Mouse (Mus musculus): ENCODE results near the gene Gm5142. TPM values are rescaled to one million over a fixed set of nuclear protein-coding genes. Genes with fewer than 3 reads are reported as not detected.
A peak's percentile ranks its signal among the peaks of the same experiment; 100 is the strongest.

Gm5142 gene
- total RNA-seq (2015; ENCODE audit: low replicate concordance) (not detected in 2 replicates), total RNA-seq (2017; ENCODE audit: low replicate concordance) (not detected in 2 replicates)

- ATAC-seq (replicated peaks; ENCODE audit: low FRiP score, poor library complexity, severe bottlenecking): no peak
Observed at GRCm38 (mm10) chr14:59178649-59179048, at the start of gene Gm5142. Gene Gm5142, minus strand, starts transcription at chr14:59178749.

DNA sequence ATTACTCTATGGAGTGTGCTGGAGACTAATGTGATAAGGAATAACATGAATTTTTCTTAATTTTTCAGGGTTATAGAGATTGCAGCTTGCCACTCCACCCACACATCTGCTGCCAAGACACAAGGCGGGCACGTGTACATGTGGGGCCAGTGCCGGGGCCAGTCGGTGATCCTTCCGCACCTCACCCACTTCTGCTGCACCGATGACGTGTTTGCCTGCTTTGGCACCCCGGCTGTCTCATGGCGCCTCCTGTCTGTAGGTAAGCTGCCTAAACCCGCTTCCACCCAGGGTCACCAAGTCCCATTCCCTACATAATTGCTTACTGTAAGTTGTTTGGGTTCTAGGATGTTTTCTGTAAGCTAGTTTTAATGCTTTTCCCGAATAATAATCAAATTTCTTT is 47.7 kb upstream of the Gm5142 start:
- ATAC-seq (replicated peaks; ENCODE audit: low FRiP score, poor library complexity, severe bottlenecking): no peak

GRCm38 (mm10) chr14:59219241-59219640 is 40.7 kb upstream of the Gm5142 start:
- ATAC-seq (replicated peaks; ENCODE audit: low FRiP score, poor library complexity, severe bottlenecking): no peak

DNA sequence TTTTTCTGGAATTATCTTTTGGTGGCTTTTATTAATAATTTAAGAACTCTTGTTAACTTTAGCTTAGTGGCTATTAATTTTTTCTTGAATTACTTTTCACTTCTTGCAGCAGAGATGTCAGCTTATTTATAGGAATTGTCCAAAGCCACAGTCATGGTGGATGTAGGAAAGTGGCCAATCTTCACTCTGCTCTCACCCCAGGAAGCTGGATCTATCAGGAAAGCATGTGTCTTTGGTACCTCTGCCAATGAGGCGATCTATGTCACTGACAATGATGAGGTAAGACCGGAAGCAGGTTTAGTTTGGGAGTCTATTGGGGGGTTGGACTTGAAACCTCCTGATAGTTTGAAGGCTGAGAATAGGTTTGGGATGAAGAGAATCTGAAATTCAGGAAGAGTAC is 31.3 kb upstream of the Gm5142 start:
- no peak for ATAC-seq (replicated peaks; ENCODE audit: low FRiP score, poor library complexity, severe bottlenecking)

- no peak for ATAC-seq (replicated peaks; ENCODE audit: low FRiP score, poor library complexity, severe bottlenecking)
Observed at GRCm38 (mm10) chr14:59209003-59209402, 30.5 kb upstream of the Gm5142 start.

DNA sequence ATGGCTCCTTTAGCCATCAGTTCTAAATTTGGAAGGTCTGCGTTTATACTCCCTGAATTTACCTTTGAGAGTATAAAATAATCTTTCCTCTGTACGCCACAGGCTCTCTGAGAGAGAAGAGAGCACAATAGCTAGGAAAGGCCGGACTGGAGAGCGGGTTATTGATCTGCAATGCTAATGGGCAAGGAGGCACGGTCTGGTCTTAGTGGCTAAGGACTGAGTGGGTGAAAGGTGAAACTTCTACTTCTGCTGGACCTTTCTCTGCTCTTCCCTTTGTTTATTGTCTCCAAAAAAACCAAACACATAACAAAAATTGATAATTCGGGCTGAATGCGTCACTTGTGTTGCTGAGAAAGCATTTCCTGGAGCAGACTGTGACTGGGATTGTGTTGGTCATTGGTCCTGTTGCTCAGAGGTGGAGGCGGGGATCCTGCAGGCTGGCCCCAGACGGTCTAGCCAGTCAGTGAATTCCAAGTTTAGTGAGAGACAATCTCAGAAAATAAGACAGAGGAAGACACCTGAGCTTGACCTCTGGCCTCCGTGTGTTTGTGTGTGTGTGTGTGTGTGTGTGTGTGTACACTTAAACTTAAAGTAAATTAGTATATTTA is 27.5 kb upstream of the Gm5142 start:
- ATAC-seq (replicated peaks; ENCODE audit: low FRiP score, poor library complexity, severe bottlenecking): no peak

GRCm38 (mm10) chr14:59205461-59205860 is 26.9 kb upstream of the Gm5142 start:
- no peak for ATAC-seq (replicated peaks; ENCODE audit: low FRiP score, poor library complexity, severe bottlenecking)

- no peak; the same call in 1 of the 2 replicates for ATAC-seq (replicated peaks; ENCODE audit: low FRiP score, poor library complexity, severe bottlenecking)
Observed at GRCm38 (mm10) chr14:59201604-59202215, 23.2 kb upstream of the Gm5142 start.

DNA sequence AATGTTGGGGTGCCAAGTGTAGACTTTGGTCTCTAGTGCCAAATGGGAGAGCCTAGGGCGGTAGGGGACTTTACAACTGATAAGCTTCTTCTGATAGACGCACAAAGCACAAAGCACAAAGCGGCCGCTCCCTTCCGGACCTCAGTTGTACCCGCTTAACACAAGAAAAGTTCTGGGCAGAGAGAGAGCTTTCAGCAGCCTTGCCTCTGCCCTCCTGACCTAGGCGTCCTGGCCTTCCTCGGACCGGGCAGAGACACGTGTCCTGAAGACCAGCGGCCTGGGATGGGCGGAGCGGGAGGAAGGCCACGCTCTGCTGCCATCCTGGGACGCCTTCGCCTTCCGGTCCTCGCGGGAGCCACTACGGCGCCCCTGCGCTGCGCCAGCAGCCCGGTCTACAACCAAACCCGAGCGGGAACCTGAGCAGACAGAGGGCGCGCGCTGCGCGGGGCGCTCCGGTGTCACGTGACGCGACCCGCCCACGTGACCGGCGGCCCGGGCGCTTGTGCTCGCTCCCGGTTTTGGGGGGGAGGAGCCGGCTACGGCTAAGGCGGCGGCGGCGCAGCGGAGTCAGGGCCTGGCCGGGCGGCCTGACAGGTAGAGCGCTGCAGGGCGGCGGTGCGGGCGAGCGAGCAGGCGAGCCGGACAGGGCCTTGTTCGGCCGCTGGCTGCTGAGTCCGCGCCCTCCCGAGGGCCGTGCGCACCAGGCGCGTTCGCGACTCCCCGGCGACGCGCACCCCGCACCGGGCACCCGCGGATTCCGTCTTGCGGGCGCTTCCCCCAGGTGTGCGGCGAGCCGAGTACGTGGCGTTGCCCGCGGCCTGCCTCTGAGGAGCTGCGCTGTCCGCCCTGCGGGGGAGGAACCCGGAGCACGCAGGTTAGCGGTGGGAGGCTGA is 22.4 kb upstream of the Gm5142 start, which contains the start of gene Rcbtb1:
Gene Rcbtb1, plus strand, starts transcription at position 499 of the 893 bp plus-strand sequence.
- ATAC-seq (replicated peaks; ENCODE audit: low FRiP score, poor library complexity, severe bottlenecking): peak; percentile 94

DNA sequence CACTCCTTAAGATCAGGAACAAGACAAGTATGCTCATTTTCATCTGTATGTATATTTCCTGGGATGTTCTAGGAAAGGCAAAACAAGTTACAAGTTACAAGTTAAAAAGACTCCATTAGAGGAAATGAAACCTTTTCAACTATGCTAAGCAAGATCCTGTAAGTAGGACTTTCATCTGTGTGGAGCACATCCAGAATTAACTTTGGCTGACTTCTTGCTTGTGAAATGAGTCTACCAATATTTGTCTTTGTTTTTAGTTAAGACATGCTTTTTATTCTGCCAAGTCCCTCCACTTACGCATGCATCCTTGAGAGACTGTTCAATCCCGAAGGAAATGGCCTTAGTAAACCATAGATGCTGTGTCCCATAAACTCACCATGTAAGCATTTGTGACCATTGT is 7.6 kb upstream of the Gm5142 start:
- ATAC-seq (replicated peaks; ENCODE audit: low FRiP score, poor library complexity, severe bottlenecking): no peak

- ATAC-seq (replicated peaks; ENCODE audit: low FRiP score, poor library complexity, severe bottlenecking): no peak
Observed at GRCm38 (mm10) chr14:59185514-59185913, 7.0 kb upstream of the Gm5142 start.

DNA sequence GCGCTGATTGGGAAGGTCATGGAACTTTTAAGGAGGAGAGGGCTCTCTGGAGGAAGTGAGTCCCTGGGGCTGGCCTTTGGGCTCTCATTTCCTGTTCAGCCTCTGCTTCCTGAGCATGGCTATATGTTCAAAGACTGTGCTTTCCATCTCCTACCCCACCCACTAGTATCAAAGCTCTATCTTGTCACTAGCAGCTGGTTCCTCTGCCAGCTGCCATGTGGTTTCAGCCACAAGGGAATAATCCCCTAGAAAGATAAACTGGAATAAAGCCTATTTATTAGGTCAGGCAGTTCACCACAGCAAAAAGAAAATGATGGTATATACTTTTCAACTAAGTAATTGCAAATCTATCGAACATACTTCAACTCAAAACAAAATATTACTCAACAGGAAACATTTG is 4.2 kb upstream of the Gm5142 start:
- ATAC-seq (replicated peaks; ENCODE audit: low FRiP score, poor library complexity, severe bottlenecking): no peak

DNA sequence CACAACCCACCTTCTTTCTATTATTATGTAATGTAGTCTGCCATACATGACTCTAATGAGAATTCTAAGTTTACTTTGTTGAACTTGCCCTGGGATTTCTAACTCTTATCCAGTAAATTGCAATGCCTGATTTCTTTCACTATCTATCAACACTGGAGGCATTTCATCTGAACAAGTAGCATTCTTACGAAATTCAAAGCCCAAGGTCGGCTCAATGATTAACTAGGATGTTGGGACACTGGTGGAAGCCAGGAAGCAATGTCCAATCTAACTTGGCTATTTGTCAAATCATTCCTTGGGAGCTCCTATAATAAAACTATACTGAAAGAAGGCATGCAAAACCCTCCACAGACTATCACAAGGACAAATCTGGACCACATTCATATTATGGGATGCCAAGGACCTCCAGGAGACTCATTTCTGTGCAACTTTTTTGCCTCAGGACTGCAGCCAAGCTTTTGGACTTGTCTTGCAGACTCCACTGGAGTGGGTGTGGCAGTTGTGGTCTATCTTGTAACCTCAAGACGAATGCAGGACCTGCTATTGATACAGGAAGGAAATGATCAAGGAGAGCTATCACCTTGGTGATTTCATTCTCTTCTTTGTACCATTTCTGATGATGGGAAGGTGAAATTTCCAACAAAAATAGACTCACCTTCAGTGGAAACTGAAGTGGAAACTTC is 21.4 kb downstream of the Gm5142 start:
- no peak for ATAC-seq (replicated peaks; ENCODE audit: low FRiP score, poor library complexity, severe bottlenecking)

DNA sequence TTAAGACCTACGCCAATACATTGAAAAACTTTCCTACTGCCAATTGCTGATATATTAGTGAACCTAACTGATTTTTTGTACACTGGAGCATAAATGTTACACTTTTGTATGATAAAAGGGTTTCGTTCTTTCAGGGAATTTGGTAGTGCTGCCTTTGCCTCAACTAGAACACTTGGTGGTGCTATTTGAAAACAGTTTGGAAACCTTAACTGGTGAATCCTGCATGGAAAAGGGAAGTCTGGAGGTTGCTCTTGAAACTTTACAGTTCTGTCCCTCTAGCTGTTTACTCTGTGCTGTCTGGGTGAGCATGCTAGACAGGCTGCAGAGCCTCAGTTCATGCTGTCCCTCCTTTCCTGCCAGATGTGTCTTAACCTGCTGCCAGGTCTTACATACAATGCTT is 23.0 kb downstream of the Gm5142 start:
- ATAC-seq (replicated peaks; ENCODE audit: low FRiP score, poor library complexity, severe bottlenecking): no peak

DNA sequence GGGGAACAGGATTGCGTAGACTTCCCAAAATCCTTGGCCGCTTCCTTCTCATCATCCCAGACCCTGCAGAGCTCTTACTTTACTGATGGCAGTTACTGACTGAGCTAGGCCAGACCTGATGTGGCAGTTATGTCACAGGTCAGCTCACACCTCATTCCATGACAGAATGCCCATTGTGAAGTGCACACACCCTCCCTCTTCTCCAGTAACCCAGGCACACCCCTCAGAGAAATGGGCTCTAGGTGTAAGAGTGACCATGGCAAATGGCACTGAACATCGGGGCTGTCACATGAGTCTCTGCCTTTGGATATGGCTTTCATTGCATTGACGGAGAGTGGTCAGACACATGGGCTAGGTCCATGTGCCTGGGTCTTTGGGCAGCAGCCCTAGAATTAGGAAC is 35.8 kb downstream of the Gm5142 start, which contains the start of gene 1700129C05Rik:
Gene 1700129C05Rik, minus strand, starts transcription at position 101 of the 400 bp plus-strand sequence.
- ATAC-seq (replicated peaks; ENCODE audit: low FRiP score, poor library complexity, severe bottlenecking): no peak; the same call in 1 of the 2 replicates

GRCm38 (mm10) chr14:59114281-59114680 is 64.3 kb downstream of the Gm5142 start:
- ATAC-seq (replicated peaks; ENCODE audit: low FRiP score, poor library complexity, severe bottlenecking): no peak

Measured in erythroid progenitor cell, adult 5-6 weeks (primary cell).